Mouse (Mus musculus) c-Kit-negative CD71-positive TER-119-positive erythroid progenitor cells, embryonic 14.5 days (primary cell): ENCODE data around the gene Gadl1.

Experiments used
- DNase-seq: peaks from one replicate; pipeline ENCODE4 v3.0.0-alpha.2; 2013; ENCODE audit warnings: low read depth, low spot score

Gene Gadl1

DNA sequence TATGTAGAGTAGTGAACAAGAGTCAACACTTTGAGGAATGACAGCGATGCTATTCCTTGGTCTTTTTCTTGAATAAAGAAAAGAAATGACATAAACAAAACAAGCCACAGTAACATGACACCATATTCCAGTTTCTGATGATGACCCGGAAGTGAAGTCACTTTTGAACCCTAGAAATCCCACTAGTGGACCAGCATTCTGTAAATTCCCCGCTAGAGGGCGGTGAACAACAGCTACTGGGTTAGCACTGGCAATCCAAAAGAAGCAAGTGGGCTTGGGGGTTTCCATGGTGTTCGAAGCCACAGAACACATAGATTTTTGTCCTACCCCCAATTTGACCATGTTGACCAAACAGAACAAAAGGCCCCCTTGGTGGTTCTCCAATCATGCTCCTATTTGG is 178.6 kb downstream of the Gadl1 start:
- no peak for DNase-seq

GRCm38 (mm10) chr9:116088912-116089311 is 179.7 kb downstream of the Gadl1 start:
- DNase-seq = no peak

DNA sequence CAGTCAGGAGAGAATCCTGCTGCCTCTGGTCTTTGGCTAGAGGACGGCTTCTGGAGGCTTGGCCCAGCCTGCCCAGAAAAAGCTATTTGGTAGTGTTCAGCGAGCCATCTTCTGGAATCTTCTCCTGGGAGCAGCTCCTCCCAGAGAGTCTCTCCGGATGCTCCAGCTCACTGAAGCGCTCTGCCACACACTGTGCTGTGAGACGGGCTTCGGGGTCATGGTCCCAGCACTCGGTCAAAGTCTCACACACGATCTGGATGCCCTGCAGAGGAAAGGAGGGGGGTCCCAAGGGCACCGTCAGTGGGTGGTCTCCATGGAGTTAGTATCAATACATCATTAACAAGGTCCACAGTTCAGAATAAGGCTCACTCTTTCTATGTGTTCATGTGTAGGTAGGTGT is 181.0 kb downstream of the Gadl1 start:
- DNase-seq = no peak

DNA sequence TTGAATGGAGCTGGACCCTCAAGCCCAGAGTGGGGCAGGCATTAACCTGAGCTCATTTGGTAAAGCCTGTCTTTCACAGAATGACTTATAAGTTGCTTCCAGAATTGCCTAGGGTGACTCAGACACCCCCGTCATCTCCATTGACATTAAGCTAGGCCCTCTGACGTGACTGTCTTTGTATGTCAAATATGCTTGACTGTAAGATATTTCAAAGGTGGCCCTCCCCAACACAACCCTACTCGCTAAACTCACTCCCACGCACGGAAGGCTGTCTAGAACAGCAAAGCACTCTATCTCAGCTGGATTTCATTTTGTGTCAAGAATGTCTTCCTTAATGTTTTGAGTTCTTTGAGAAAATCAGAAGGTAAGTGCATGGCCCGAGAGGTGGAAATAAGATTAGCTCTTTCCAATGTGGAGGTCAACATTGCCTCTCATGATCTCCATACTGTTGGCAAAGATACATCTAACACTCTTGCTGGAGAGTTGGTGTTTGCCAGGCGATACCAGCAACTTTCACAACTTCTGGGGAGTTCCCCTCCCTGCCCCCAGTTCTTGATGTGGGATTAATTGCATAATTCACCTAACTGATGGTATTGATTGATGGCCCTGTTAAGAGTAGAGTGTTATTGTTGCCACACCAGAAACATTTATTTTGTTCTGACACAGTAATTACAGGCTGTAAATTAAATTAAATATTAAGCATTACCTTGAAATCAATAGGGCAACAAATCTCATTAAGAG is 182.0 kb downstream of the Gadl1 start:
- no peak for DNase-seq

- no peak for DNase-seq
Measured at GRCm38 (mm10) chr9:116091921-116092320, 182.7 kb downstream of the Gadl1 start.

GRCm38 (mm10) chr9:116098724-116099595 is 189.7 kb downstream of the Gadl1 start:
- DNase-seq = no peak

DNA sequence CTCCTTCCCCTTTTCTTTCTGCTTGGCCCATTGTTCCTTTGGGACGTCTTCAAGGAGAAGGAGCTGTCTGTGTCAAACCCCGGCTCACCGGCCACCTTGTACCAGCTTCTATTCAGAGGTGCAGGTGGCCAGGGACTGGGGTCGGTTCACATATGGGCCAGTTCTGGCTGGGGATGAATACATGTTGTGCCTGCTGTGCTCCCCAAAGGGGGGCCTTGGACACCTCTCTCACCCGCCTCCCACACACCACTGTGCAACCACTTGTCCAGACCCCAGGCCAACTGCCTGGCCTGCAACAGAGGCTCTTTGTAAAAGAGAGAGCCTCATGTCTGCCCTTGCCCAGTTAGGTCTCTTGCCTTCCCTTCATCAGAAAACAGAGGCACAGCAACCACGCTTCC is 190.3 kb downstream of the Gadl1 start:
- no peak for DNase-seq

DNA sequence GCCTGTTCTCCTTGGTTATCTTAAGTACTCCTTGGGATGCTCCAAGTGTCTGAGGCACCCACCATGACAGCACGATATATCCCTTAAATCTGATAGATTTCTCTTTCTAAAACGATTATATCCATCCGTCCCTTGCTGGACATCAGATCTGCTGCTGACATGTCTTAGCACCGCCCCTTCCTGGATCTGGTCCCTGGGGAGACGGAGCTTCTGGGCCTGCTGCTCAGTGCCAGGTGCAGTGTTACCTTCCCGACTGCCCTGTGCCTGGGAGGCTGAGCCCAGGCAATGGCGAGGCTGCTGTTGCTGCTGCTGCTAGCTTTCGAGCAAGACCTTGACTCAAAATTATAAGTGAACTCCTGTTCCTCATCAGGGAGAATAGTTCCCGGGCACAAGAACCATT is 190.8 kb downstream of the Gadl1 start:
- DNase-seq = no peak

- no peak for DNase-seq
Measured at GRCm38 (mm10) chr9:116101842-116102241, 192.6 kb downstream of the Gadl1 start.

- no peak for DNase-seq
Measured at GRCm38 (mm10) chr9:116104770-116105169, 195.5 kb downstream of the Gadl1 start.

DNA sequence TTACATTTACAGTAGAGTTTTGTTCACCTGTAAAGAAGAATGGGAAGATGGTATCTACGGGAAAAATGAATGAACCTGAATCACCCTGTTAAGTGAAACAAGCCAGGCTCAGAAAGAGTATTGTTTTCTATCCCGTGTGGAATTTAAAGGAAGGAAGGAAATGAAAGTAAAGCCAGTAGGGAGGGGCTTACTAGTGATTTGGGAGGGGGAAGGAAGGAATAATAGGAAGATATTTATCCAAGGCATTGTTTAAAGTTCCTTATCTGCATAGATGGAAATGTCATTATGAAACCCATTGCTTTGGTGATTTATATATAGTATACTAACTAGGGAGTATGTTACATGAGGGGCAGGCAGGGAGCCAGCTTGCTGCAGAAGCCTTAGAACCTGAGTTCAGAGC is 199.5 kb downstream of the Gadl1 start:
- no peak for DNase-seq

DNA sequence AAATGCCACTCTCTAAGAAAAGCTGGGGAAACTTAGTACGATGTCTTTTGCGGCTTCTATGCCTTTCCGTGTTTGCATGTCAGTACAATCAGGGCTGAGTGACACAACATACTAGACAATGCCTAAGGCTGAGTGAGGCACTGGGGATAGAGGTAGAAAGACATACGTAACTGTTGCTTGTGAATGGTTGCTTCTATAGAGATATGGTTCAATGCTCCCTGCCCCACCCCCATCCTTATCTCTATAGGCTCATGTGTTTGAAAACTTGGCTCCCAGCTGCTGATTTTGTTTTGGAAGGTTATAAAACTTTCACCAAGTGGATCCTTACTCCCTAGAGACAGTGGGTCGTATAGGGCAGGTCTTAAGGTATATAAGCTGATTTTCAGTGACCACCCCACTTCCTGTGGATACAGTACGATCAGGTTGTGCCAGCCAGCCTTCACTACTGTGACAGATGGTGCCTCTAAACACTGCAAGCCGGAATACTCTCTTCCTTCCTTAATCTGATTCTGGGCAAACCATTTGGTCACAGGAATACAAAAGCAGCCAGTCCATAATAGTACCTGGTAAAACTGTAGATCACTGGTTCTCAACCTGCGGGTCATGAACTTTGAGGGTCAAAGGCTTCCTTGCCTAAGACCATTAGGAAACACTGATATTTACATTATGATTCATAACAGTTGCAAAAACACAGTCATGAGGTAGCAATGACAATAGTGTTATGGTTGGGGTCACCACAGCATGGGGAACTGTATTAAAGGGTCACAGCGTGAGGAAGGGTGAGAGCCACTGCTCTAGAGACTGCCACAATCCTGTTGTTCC is 202.1 kb downstream of the Gadl1 start:
- DNase-seq = no peak

DNA sequence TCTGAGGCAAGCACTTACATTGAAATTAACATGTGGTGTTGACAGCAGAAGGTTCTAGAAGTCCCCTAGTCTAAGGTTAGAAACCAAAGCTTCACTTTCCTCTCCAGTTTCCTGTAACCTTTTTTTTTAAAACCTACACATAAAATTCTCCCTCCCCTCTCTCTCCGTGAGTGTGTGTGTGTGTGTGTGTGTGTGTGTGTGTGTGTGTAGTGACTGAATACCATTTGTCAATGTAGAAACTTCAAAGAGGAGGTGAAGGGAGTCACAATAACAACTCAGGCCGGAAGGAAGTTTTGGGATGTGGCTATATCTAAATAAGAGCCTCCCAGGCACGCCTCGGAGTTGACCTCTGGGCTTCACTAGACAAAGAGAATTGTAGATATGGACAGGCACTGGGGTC is 205.1 kb downstream of the Gadl1 start:
- no peak for DNase-seq

- DNase-seq = no peak
Measured at GRCm38 (mm10) chr9:116115875-116116274, 206.6 kb downstream of the Gadl1 start.

DNA sequence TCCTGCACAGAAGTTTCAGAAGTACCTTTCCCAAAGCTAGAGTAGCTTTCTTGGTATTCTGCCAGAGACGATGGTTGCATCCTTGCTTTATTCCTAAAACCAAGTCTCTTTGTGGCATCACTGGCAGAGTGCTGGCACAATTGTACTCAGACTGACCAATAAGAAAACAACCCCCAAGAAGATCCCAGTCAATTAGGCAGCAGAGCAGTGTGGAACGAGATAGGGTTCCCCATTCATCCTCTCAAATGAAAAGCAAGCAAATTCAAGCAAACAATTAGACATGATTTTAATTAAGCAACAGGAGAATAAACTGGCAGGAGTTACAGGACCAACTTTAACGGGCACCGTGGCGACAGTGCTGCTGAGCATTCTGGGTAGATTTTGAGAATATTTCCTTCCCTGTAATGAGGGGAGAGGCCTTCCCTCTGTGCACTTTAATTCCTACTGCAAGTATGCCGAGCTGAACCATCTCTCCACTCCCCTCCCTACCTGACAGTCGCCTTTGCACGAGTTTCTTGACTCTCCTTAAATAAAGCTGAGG is 209.1 kb downstream of the Gadl1 start:
- no peak for DNase-seq

DNA sequence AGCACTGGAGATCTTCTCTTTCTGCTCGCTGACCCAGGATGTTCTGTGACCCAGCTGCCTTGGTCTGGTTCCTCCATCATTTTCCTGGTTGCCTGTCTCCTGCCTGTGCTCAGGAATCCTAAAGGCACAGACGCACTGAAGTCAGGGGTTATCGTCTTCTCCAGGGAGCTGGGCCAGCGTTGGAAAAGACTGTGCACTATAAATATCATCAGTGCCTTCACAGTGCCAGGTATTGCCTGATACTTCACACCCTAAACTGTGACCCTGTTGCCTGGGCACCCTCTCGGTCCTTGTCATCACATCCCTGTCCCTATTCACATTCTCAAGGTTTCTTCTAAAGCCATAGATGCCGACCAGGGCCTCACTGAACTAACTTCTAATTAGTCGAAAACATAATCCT is 210.7 kb downstream of the Gadl1 start:
- no peak for DNase-seq

DNA sequence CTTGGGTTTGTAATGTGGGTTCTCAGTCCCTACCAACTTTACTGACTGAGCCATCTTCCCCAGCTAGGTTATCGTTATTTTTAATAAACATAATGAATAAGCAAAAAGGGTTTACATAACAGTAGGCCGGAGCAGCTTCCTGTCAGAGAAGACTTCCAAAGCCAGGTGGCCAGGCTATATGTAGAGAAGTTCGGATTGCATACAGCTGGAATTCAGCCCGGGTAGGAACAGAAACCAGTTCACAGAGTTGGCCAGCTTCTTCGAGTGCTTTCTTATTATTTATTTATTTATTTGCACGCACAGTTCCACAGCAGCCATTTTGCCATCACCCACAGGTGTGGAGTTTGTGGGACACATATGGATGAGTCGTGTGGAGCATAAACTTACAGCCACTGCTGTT is 212.2 kb downstream of the Gadl1 start:
- DNase-seq = no peak

DNA sequence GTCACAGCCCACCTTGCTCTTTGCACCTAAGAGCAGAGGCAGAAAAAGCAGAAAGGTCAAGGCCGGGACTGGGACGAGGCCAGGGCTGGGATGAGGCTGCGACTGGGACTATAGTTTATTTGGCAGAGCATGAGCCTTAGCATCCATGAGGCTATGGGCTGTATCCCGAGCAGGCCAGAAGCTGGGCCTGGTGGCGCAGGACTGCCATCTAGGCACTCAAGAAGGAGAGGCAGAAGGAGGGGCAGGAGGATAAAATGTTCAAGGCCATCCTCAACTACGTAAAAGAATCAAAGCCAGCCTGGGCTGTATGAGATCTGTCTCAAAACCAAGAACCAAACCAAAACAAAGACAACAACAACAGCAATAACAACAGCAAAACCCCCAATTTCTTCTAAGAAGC is 213.3 kb downstream of the Gadl1 start:
- no peak for DNase-seq

DNA sequence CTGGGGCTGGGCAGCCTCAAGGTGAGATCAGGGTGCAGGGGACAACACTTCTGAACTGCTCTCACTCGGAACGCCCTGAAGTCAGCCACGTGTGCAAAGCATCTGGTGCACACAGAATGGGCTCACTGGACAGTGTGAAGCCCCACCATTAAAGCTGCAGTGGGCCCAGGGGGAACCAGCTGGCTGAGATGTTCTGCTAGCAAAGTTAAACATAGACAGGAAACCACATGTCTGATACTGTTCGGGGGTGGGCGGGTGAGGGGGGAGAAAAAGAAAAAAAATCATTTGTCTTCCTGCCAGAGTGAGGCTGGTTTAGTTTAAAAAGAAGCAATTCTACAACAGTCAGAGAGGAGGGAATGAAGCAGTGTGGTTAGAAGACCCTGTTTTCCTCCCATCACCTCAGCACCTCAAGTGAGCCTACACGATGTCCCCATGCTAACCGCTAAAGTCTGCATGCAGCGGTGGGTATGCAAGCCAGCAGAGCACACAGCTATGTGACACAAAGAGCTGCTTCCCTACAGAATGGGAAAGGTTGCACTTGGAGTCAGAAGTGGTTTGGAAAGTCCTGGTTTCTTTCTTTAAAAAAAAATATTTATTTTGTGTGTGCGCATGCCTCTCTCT is 213.8 kb downstream of the Gadl1 start:
- no peak for DNase-seq
